Mouse (Mus musculus) heart, adult 9 months (tissue): Measurements from ENCODE around the gene Epdr1.
"Not testable (repeated sequence)": the region's sequence is repeated elsewhere in the genome, so short reads cannot be mapped to it uniquely, and the experiment has no call there.

Experiments used
- DNase-seq, 2 experiments: peaks; one replicate each; pipeline ENCODE4 v3.0.0; 2022; ENCODE audit warnings: low spot score in 2 of 2

Gene Epdr1

DNA sequence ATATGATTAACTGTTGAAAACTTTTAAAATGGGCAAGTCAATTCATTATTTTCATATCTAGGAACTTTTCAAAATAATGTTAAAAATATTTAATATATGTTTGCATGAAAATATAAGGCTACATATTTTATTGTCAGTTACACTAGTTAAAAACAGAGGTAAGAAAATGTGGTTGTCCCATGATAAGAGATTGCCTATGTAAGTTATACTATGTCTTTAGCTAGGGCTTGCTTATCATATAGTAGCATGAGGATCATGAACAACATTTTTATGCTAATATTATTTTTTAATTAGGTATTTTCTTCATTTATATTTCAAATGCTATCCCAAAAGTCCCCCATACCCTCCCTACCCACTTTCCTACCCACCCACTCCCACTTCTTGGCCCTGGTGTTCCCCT lies 14.8 kb downstream of the Epdr1 start:
- no peak for DNase-seq

GRCm38 (mm10) chr13:19603719-19604118 lies 16.0 kb downstream of the Epdr1 start:
- DNase-seq = no peak

- no peak for DNase-seq
These were observed 17.2 kb downstream of the Epdr1 start for GRCm38 (mm10) chr13:19602531-19602930.

- DNase-seq = no peak
These were observed 20.5 kb downstream of the Epdr1 start for GRCm38 (mm10) chr13:19599242-19599641.

GRCm38 (mm10) chr13:19595141-19595540 lies 24.6 kb downstream of the Epdr1 start:
- no peak for DNase-seq

GRCm38 (mm10) chr13:19590996-19591759 lies 28.5 kb downstream of the Epdr1 start:
- DNase-seq = no peak

DNA sequence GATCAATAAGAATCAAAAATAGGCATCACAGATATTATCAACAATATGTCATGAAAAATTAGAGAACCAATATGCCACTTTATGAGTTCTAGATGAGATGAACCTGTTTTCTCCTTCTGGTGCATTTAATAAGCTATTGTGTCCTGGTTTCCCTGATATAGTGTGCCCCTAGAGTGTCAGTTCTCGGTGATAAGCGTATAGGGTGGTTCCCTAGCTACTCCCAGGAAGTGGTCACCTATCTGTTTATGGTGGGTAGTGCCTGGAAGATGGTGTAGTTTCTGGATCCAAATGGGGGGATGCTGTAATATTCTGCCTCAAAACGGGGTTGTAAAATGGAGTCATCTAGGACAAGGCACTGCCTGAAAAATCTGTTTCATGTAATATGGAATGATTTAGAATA lies 43.8 kb downstream of the Epdr1 start:
- no peak for DNase-seq

DNA sequence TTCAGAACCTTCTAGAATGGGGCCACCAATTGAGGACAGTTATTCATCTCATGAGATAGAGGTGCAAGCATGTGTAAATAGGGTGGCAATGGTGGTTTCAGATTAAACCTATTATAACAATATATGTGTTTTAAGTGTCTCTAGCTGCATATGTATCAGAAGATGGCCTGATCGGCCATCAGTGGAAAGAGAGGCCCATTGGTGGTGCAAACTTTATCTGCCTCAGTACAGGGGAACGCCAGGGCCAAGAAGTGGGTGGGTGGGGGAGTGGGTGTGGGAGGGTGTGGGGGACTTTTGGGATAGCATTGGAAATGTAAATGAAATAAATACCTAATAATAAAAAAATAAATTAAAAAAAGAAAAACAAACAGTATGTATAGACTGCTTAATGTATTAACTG lies 45.0 kb downstream of the Epdr1 start:
- DNase-seq = not testable (repeated sequence)

GRCm38 (mm10) chr13:19570166-19570565 lies 49.6 kb downstream of the Epdr1 start:
- not testable (repeated sequence) for DNase-seq

- DNase-seq = no peak
These were observed 57.2 kb downstream of the Epdr1 start for GRCm38 (mm10) chr13:19562510-19562909.

DNA sequence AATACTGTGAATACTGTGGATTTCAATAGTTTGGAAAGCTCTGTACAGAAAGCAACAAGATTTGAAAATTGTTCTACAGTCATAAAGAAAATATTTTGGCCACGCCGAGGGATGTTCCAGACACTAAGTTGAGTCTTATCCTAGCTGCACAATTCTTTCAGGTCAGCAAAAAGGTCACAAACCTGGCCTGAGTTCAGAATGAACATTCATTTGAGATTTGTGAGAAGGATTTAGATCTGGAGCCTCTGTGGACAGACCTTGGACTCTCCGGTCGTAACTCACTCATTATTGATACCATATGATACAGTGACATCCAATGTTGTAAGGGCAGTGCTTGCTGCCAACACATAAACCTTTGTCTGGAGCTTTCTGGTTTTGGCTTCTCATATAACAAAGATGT lies 64.3 kb downstream of the Epdr1 start:
- no peak for DNase-seq
